Mouse (Mus musculus) embryonic facial prominence, embryonic 15.5 days (tissue): ENCODE measurements around the gene Olfr506. TPM values are rescaled to one million over a fixed set of nuclear protein-coding genes. Genes with fewer than 3 reads are reported as not detected.
"Not testable (repeated sequence)": the region's sequence is repeated elsewhere in the genome, so short reads cannot be mapped to it uniquely, and the experiment has no call there.

Source experiments
- ATAC-seq: fragments of 200-750 bp; cut with Nextera tagmentation; 2 replicates; pipeline ENCODE4 v1.8.0; 2017; ENCODE audit warnings: low read depth, moderate TSS enrichment; ENCODE audit not compliant: insufficient number of reproducible peaks, low FRiP score, low TSS enrichment
- H3K27ac ChIP-seq: fragments of 300-500 bp; sonication (generic); replicated peaks from 2 replicates; pipeline ENCODE4 v1.5.1; 2015; ENCODE audit warnings: mild to moderate bottlenecking, inconsistent platforms
- H3K27me3 ChIP-seq: fragments of 300-500 bp; sonication (generic); 2 replicates; pipeline ENCODE4 v1.6.1; 2015; ENCODE audit warnings: inconsistent platforms
- H3K36me3 ChIP-seq: fragments of 300-500 bp; sonication (generic); 2 replicates; pipeline ENCODE4 v1.6.1; 2015; ENCODE audit warnings: mild to moderate bottlenecking, inconsistent platforms
- H3K4me1 ChIP-seq: fragments of 300-500 bp; sonication (generic); 2 replicates; pipeline ENCODE4 v1.6.1; 2015; ENCODE audit warnings: inconsistent platforms
- H3K4me2 ChIP-seq: fragments of 300-500 bp; sonication (generic); replicated peaks from 2 replicates; pipeline ENCODE4 v1.6.1; 2015; ENCODE audit warnings: mild to moderate bottlenecking, inconsistent platforms
- H3K4me3 ChIP-seq: fragments of 300-500 bp; sonication (generic); replicated peaks from 2 replicates; pipeline ENCODE4 v1.5.1; 2015; ENCODE audit warnings: mild to moderate bottlenecking, inconsistent platforms
- H3K9ac ChIP-seq: fragments of 300-500 bp; sonication (generic); 2 replicates; pipeline ENCODE4 v1.6.1; 2015; ENCODE audit warnings: inconsistent platforms
- H3K9me3 ChIP-seq: fragments of 300-500 bp; sonication (generic); replicated peaks from 2 replicates; pipeline ENCODE4 v1.6.1; 2016; ENCODE audit warnings: inconsistent platforms
- WGBS: fragments of 180-500 bp; shearing (Covaris S2); methylation state at CpG from one replicate; pipeline ENCODE4 v1.1.7; 2015; 5-methylcytosine and 5-hydroxymethylcytosine counted together
- polyA plus RNA-seq: library from polyadenylated mRNA; unstranded; fragments of >200 nt; fragmentation: Nextera tagmentation; extraction: Ambion mirVana; gene quantifications from 2 replicates; pipeline ENCODE4 v1.2.1, GENCODE M21; 2015

Olfr506 gene
- polyA plus RNA-seq = 0.08 and 0.19 TPM in 2 replicates

- Histone ChIP-seq H3K4me2 (no peak within 1 kb of the TSS), H3K27me3 (no peaks in the 10 kb centered on the region)
- no peak for ATAC-seq
These were observed at the start of gene Olfr506 for GRCm38 (mm10) chr7:108610487-108610886. Gene Olfr506 (plus strand): TSS chr7:108610787.

GRCm38 (mm10) chr7:108565693-108566092 is 44.9 kb upstream of the Olfr506 start, which contains the start of gene Olfr504:
Gene Olfr504 (minus strand): TSS chr7:108565793.
- WGBS = 77% methylated on average over 1 of the region's 1 CpGs
- Histone ChIP-seq H3K4me2 (no peak within 1 kb of the TSS), H3K27me3 (no peaks in the 10 kb centered on the region), H3K27ac (no peak within 1 kb of the TSS), H3K9me3 (no peaks in the 10 kb centered on the region), H3K4me1 (no peaks in the 10 kb centered on the region), H3K36me3 (no peaks in the 10 kb centered on the region), H3K9ac (no peak within 1 kb of the TSS), H3K4me3 (no peak within 1 kb of the TSS)
- ATAC-seq = no peak

More at GRCm38 (mm10) chr7:108610487-108610886, at the start of gene Olfr506:
- Histone ChIP-seq H3K27ac (no peak within 1 kb of the TSS), H3K4me1 (no peaks in the 10 kb centered on the region), H3K9me3 (no peaks in the 10 kb centered on the region), H3K4me3 (no peak within 1 kb of the TSS), H3K36me3 (no peaks in the 10 kb centered on the region), H3K9ac (no peak within 1 kb of the TSS)

GRCm38 (mm10) chr7:108589797-108590196 is 20.8 kb upstream of the Olfr506 start:
- Histone ChIP-seq H3K4me2 (no peak overlapping the region), H3K4me1 (no peaks in the 10 kb centered on the region), H3K9me3 (no peaks in the 10 kb centered on the region), H3K9ac (no peak overlapping the region), H3K4me3 (no peak overlapping the region), H3K27me3 (no peaks in the 10 kb centered on the region), H3K27ac (no peak overlapping the region), H3K36me3 (no peaks in the 10 kb centered on the region)
- WGBS = 88% methylated on average over 1 of the region's 1 CpGs
- ATAC-seq = no peak

DNA sequence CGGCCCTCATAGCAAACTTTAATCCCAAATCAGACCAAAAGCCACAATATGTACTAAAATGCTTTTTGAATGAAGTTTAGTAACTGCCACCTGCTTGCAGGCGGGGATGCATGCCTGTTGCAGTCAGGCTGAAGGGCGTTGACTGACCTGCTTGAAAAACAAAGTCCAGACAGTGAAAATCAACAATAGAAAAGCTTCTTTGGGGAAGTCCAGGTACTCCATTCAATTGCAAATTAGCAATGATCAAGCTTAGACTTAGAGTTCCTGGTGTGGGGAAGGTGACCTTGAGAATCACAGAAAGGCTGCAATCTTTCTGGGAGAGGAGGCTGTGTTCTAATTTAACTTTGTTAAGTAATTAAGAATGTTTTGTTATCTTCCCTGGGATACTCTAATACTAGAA is 8.7 kb upstream of the Olfr506 start:
- H3K4me2 ChIP-seq, H3K4me3 ChIP-seq, H3K9ac ChIP-seq, H3K36me3 ChIP-seq, H3K27ac ChIP-seq, ATAC-seq, H3K4me1 ChIP-seq, H3K9me3 ChIP-seq, H3K27me3 ChIP-seq: not testable (repeated sequence)
- WGBS = 79% methylated on average over 3 of the region's 3 CpGs

DNA sequence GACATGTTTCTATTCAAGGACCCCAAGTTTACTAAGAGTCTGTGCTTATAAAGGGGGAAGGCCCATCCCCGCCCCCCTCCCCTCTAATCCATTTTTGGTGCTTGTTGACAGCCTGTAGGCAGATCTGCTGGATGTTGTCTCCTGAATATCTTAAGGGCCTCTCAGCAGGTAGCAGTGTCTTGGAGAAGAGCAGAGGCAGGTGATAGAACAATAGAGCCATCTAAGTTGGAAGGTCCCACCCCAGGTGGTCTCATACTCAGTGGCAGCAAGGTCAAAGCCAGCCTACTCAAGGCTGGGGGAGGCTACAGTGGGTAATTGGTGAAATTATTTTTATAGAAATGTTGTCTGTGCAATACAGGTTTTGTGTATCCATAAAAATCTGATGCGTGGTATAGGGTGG is 3.5 kb downstream of the Olfr506 start:
- Histone ChIP-seq H3K27me3 (no peaks in the 10 kb centered on the region), H3K27ac (no peak overlapping the region), H3K9me3 (no peaks in the 10 kb centered on the region), H3K9ac (no peak overlapping the region), H3K4me1 (no peaks in the 10 kb centered on the region), H3K4me2 (no peak overlapping the region), H3K36me3 (no peaks in the 10 kb centered on the region), H3K4me3 (no peak overlapping the region)
- WGBS = 84% methylated on average over 2 of the region's 2 CpGs
- no peak for ATAC-seq

DNA sequence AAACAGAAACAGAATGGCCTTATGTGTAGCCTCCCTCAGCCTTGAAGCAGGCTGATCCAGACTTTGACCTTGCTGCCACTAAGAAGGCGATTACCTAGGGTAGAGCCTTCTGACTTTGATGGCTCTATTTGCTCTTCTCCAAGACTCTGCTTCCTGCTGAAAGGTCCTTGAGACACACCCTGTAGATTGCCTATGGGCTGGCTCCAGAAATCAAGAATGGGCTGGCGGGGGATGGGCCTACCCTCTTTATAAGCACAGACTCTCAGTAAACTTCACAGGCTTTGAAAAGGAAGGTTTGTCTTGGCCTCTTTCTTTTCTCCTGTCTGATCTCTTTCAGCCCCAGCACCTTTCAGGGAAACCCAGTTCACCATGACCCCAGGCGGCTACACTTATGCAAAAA is 6.2 kb downstream of the Olfr506 start:
- not testable (repeated sequence) for H3K27me3 ChIP-seq, H3K9me3 ChIP-seq, H3K36me3 ChIP-seq, ATAC-seq, H3K27ac ChIP-seq, H3K9ac ChIP-seq, H3K4me2 ChIP-seq, H3K4me3 ChIP-seq, H3K4me1 ChIP-seq
- 48% methylated on average over 3 of the region's 3 CpGs for WGBS

- no peaks in the 10 kb centered on the region for H3K4me1 ChIP-seq
- H3K9me3 ChIP-seq = no peaks in the 10 kb centered on the region
- no peak within 1 kb of the TSS for H3K9ac ChIP-seq
- no peak within 1 kb of the TSS for H3K27ac ChIP-seq
- no peaks in the 10 kb centered on the region for H3K27me3 ChIP-seq
- H3K4me3 ChIP-seq = no peak within 1 kb of the TSS
- no peaks in the 10 kb centered on the region for H3K36me3 ChIP-seq
- H3K4me2 ChIP-seq = no peak within 1 kb of the TSS
- 73% methylated on average over 2 of the region's 2 CpGs for WGBS
- ATAC-seq = no peak
These were observed 10.9 kb downstream of the Olfr506 start, which contains the start of gene Olfr507 for GRCm38 (mm10) chr7:108621514-108621913. Gene Olfr507 (plus strand): TSS chr7:108621814.

- ATAC-seq = no peak
- 83% methylated on average over 3 of the region's 3 CpGs for WGBS
- no peak within 1 kb of the TSS for H3K4me2 ChIP-seq
- H3K27me3 ChIP-seq = no peaks in the 10 kb centered on the region
- H3K9ac ChIP-seq = no peak within 1 kb of the TSS
- no peaks in the 10 kb centered on the region for H3K36me3 ChIP-seq
- no peak within 1 kb of the TSS for H3K4me3 ChIP-seq
- H3K4me1 ChIP-seq = no peaks in the 10 kb centered on the region
- no peak within 1 kb of the TSS for H3K27ac ChIP-seq
- no peaks in the 10 kb centered on the region for H3K9me3 ChIP-seq
These were observed 19.1 kb downstream of the Olfr506 start, which contains the start of gene Olfr508 for GRCm38 (mm10) chr7:108629694-108630093. Gene Olfr508 (plus strand): TSS chr7:108629994.

DNA sequence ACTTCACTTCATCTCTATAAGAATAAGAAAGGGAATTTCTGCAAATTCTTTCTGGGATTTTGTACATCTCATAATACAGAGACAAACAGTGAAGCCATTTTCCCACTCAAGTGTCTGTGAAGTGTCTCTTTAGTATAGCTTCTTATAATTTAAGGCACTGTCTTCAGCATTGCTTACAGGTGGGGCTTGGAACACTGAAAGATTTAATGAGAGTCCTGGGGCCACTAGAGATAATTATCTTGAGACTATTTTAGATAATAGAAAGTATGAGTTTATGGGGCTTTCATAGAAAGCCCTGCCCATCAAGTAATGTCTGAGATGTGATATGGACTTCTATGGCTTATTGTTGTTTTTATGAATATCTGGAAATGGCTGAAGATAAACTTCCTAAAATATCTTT is 41.2 kb downstream of the Olfr506 start, which contains the start of gene Olfr509:
TSS of gene Olfr509 (minus strand) at position 101 of the 400 bp plus-strand sequence.
- no peak for ATAC-seq
- H3K9ac ChIP-seq = no peak within 1 kb of the TSS

DNA sequence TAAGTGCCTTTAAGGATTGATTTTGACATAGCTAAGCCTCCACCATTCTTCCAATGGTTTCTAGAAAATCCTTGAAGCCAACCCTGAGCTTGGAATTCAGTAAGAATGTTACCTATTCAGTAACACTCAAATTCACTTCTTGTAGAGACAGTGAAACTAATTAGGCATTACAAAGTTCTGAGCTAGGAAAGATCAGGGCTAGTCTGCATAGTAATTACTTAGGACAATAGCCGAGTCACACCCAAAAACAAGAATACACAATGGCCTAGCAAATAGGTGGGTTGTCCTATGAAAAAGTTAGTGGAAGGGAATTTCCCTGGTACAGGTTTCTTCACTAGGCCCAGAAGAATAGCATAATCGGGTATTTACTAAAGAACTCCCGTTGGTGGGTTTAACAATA is 51.8 kb downstream of the Olfr506 start:
- Histone ChIP-seq H3K27ac (no peak overlapping the region), H3K9ac (no peak overlapping the region), H3K9me3 (no peaks in the 10 kb centered on the region), H3K36me3 (no peaks in the 10 kb centered on the region), H3K4me2 (no peak overlapping the region), H3K4me3 (no peak overlapping the region), H3K4me1 (no peaks in the 10 kb centered on the region), H3K27me3 (no peaks in the 10 kb centered on the region)
- WGBS = 79% methylated on average over 3 of the region's 3 CpGs
- no peak for ATAC-seq

More for the DNA sequence above, 41.2 kb downstream of the Olfr506 start, which contains the start of gene Olfr509:
- Histone ChIP-seq H3K4me2 (no peak within 1 kb of the TSS), H3K4me1 (no peaks in the 10 kb centered on the region), H3K9me3 (no peaks in the 10 kb centered on the region), H3K4me3 (no peak within 1 kb of the TSS), H3K27me3 (no peaks in the 10 kb centered on the region), H3K27ac (no peak within 1 kb of the TSS), H3K36me3 (no peaks in the 10 kb centered on the region)
